Mouse (Mus musculus): Measurements from ENCODE around the gene Gtf2h3. TPM values are rescaled to one million over a fixed set of nuclear protein-coding genes. Genes with fewer than 3 reads are reported as not detected.
"Not testable (repeated sequence)": the region's sequence is repeated elsewhere in the genome, so short reads cannot be mapped to it uniquely, and the experiment has no call there.

Gtf2h3 gene
- polyA plus RNA-seq, 1 experiment, result 43.2 TPM

GRCm38 (mm10) chr5:124571068-124571467, 7.9 kb upstream of the Gtf2h3 start:
- no peak for DNase-seq (ENCODE audit: low read depth)

GRCm38 (mm10) chr5:124575467-124575866, 3.5 kb upstream of the Gtf2h3 start:
- DNase-seq (ENCODE audit: low read depth), result no peak

DNA sequence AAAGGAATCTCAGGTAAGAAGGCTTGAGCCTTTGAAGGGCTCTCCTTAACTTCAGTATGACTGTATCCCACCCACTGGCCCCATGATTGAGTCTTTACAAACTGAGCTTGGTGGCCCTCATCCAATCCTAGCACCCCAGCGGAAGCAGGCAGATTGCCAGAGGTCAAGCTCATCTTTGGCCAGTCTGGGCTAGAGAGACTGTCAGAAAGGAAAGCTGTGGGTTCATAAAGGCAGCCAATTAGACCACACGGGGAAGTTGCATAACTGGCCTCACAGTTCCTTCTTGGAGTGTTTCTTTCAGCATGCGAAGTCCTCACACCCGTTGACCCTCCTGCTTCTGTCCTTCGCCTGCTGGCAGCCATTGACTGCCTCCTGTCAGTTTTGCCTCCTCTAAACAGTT, 3.6 kb downstream of the Gtf2h3 start:
- no peak for DNase-seq (ENCODE audit: low read depth)

DNA sequence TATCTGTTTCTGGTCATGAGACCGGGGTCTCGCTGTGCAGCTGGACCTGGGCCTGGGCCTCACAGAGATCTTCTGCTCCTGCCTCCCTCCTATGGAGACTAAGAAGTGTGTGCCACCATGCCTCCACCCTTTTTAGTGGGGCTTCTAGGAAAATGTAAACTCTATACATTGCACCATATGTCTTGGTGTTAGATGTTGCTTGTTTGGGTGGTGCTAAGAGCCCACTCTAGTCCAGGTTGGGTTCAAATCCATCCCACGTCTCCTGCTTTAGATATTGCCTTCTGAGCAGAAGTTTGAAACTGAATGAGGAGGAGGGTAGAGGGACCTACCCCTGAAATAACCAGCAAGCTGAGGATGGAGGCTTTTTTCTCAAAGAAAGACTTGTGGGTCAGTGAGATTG, 13.8 kb downstream of the Gtf2h3 start:
- DNase-seq (ENCODE audit: low read depth), result no peak

DNA sequence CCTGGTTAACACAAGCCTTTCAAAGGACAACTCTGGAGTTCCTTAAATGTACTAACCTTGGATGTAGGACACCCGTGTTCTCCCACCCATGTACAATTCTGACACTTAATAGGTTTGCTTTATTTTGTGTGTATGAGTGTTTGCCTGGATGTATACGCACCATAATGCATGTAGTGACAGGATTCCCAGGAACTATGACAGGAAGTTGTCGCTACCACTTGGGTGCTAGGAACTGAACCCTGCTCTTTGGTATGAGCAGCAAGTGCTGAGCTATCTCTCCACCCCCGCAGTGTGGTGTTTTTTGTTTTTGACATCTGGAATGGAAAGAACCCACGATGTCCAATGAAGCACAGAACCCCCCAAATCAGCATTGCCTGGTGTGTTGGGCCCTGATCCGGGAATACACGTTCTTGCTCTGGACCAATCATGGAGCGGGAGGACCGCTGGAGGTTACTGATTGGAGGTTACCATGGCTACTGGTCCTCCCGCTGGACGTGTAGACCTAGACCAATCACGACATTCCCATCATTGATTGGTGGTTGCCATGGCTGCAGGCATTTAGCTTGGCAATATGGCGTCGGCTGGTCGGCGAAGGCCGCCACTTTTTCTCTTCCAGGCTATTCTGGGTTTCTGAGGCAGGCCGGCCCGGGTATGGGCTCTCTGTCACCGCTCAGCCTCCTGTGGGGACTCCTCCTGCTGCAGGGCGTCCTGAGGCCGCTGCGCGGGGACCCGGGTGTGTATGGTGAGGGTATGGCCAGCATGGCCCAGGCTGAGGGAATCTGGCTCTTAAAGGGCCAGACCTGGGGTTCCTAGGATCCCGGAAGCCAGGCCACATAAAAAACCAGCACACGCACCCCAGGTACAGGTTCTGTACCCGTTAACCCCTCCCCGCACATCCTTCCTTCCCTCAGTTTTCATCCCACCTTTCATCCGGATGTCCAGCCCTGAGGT, 19.6 kb downstream of the Gtf2h3 start:
- DNase-seq (ENCODE audit: low read depth), result peak; percentile 65

- not testable (repeated sequence) for DNase-seq (ENCODE audit: low read depth)
These were observed 20.8 kb downstream of the Gtf2h3 start for GRCm38 (mm10) chr5:124599726-124600125.

GRCm38 (mm10) chr5:124602349-124602748, 23.4 kb downstream of the Gtf2h3 start:
- no peak for DNase-seq (ENCODE audit: low read depth)

- DNase-seq (ENCODE audit: low read depth), result no peak
These were observed 25.4 kb downstream of the Gtf2h3 start for GRCm38 (mm10) chr5:124604296-124604695.

GRCm38 (mm10) chr5:124605041-124605622, 26.2 kb downstream of the Gtf2h3 start:
- no peak for DNase-seq (ENCODE audit: low read depth)

DNA sequence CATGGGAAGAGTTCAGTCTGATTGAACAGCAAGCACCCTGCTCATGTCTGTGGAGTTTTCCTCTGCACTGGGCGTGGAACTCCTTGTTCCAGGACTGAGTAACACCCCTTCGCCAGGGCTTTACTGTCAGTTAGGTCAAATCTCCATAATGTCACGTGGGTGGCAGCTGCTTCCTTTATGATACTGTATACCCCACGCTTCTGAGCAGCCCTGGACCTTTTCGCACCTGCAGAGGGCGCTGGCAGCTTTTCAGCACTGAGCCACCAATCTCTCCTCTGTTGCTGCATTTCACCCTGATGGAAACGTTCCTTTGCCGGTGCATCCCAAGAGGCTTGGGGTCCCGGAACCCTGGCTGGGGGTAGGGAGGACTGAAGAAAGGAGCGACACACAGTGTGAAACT, 32.0 kb downstream of the Gtf2h3 start:
- no peak for DNase-seq (ENCODE audit: low read depth)

DNA sequence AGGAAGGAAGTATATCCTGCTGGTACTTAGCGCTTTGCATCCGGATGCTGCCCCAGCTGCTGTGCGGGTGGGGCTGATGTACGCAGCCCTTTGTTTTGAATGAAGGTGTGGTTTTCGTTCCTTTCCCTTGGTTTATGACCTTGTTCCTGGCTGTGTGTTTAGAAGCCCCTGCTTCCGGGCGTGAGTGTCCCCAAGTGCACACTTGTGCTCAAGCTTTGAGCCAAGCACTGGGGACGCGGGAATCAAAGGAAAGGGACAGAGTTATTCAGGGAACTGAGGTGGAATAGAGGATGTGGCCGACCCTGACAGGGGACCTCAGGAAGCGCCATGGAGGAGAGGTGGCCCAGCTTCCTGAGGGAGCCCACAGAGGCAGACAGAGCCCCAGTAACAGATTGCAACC, 35.8 kb downstream of the Gtf2h3 start:
- DNase-seq (ENCODE audit: low read depth), result no peak

- DNase-seq (ENCODE audit: low read depth), result no peak
These were observed 39.8 kb downstream of the Gtf2h3 start for GRCm38 (mm10) chr5:124618711-124619110.

- DNase-seq (ENCODE audit: low read depth), result no peak
These were observed 42.4 kb downstream of the Gtf2h3 start for GRCm38 (mm10) chr5:124621362-124621761.

DNA sequence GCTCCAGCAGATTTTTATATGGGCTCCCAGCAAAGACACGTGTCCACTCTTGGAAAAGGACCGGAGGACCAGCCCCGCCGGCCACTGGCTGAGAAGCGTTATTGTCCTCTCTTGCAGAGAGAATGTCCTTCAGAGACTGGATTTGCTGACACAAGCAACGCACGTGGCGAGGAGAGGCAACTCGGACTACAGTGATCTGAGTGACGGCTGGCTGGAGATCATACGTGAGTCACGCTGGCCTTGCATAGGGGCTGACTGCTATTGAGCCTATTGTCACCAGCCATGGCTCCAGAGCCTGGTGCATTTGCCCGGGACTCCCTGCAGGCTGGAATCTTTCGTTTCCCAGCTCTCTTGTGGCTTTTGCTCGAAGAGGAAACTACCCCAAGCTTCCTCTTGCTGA, 44.0 kb downstream of the Gtf2h3 start:
- no peak for DNase-seq (ENCODE audit: low read depth)

DNA sequence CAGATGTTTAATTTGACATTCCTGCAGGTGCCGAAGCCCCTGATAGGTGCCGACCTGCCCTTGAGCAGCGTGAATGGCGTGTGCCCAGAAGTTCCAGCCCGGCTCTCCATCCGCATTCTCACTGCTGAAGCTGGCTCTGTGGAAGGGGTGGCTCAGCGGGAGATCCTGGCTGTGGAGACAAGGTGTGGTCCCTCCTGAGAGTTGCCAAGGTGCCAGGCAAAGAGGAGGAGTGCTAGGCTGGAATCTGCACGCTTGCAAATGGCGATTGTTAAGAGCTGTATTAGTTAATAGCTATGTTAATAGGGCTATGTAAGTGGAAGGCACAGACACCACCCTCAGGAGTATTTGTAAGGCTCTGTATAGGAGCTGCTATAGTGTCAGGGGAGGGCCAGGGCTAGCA, 45.4 kb downstream of the Gtf2h3 start:
- DNase-seq (ENCODE audit: low read depth), result no peak

DNA sequence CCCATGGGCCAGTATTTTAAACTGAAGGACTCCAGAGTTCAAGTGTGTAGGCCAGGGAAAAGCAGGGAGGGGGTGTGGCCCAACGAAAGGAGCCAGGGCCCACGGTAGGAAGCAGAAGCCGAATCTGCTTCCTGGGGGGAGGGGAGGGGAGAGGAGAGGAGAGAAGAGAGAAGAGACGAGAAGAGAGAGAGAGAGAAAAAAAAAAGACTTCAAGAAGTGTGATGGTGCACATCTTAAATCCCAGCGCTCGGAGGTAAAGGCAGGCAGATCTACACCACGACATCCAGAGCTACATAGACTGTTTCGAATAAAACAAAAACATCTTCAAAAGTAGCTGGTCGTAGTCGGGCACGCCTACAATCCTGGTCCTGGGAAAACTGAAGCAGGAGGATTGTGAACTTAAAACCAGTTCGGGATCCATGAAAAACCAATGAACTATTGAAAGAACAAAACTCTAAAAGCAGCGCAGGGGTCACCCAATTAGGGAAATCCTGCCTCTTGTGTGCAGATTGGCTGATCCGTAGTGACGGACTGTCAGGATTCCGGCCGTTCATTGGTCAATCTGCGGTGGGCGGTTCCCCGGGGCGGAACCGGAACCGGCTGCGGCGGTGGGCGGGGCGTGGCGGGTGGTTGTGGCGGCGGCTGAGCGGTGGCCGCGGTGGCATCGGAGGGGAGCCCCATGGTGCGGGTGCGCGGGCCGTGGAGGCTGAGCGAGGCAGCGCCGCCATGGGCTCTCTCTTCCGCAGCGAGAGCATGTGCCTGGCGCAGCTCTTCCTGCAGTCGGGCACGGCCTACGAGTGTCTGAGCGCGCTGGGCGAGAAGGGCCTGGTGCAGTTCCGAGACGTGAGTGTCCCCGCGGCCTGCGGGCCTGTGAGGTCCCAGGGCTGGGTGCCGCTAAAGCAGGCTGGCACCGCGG, 49.8 kb downstream of the Gtf2h3 start, which contains the start of gene Atp6v0a2:
Atp6v0a2 (plus strand) TSS at position 129 of the 916 bp plus-strand sequence.
- no peak for DNase-seq (ENCODE audit: low read depth)

DNA sequence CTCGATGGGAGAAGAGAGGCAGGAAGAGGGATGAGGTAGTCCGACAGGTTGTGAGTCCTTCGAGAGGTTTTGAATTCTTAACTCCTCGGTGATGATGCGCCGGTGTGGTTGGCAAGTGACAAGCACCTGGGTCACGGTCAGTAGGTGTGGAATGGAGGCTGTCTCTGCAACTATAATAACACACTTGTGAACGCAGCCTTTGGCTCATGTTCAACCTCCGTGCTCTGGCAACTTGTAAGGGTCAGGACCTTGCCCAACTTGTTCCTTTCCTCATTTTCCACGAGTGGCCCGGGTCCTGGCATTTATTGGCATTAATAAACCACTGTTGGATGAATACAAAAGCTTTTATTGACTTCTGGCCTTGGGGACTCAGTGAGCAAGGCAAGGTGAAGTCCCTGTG, 50.7 kb downstream of the Gtf2h3 start:
- no peak for DNase-seq (ENCODE audit: low read depth)

- no peak for DNase-seq (ENCODE audit: low read depth)
These were observed 52.7 kb downstream of the Gtf2h3 start for GRCm38 (mm10) chr5:124631685-124632084.

DNA sequence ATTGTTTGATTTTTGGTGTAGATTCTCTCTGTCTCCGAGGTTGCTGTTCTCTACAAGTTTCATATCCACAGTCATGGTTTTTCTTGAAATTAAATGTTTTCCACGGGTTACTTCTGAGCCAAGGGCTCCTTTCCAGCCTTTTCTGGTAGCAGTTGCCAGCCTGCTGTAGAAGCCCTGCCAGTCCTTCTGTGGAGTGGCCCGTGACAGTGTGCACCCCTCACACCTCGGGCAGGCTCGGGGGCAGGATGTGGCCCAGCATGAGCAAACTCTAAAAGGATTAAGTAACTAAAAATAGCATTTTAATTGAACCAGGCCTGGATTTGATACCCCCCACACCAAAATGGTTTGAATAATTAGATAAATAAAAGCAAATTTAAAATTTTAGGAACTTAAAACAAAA, 53.5 kb downstream of the Gtf2h3 start:
- no peak for DNase-seq (ENCODE audit: low read depth)

DNA sequence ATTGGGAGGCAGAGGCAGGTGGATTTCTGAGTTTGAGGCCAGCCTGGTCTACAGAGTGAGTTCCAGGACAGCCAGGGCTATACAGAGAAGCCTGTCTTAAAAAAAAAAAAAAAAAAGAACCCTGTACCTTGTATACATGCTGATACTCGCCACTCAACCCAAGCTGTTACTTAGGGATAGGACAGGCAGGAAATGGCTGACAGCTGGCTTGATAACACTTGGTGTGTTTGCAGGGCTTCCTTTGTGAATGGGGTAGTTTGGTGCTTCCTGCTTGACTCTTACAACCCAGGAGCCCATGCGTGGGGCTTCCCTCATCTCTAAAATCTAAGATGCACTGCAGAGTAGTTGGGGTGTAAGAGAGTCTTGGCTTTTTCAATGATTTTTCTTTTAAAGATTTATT, 54.5 kb downstream of the Gtf2h3 start:
- DNase-seq (ENCODE audit: low read depth), result no peak

GRCm38 (mm10) chr5:124635068-124635467, 56.1 kb downstream of the Gtf2h3 start:
- DNase-seq (ENCODE audit: low read depth), result not testable (repeated sequence)

DNA sequence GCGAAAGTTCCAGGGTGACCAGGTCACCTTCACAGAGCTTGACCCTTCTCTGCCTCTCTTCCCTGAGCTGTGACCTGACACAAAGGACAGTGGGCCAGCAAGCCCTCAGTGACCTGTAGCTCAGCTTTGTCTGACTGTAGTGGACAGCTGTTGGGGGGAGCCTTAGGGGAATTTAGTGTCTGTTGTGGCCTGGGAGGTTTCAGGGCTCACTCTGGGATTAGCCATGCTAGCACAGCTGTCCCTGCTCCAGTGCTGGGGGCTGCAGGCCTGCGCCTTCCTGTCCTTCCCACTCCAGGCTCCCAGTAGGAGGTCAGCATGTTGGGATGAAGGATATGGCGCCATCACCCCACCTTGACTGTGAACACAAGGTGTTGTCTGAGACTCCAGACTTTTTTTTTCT, 57.2 kb downstream of the Gtf2h3 start:
- DNase-seq (ENCODE audit: low read depth), result no peak
